Mouse (Mus musculus): ENCODE results near the gene Slc25a19. TPM values are rescaled to one million over a fixed set of nuclear protein-coding genes. Genes with fewer than 3 reads are reported as not detected.
A peak's percentile ranks its signal among the peaks of the same experiment; 100 is the strongest.

Slc25a19 gene
- polyA plus RNA-seq, 1 experiment from 2014 or later: 56.1 TPM

DNA sequence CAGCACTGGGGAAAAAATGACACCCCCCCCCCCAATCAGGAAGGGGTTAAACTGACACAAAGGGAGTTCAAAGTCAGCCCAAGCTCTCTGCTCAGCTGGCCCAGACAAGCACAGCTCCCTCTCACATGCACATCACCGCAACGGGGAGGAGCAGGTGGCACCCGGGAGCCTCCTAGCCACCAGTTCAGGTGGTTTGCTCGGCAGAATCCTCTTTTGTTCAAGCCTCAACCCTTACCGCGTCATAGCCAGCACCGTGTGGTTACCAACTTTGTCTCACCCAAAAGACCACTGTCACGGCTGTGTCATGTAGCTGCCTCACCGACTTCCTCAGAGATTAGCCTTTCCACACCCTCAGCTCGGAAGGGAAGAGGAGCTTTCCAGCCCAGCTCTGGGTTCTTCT, 15.2 kb upstream of the Slc25a19 start:
- Histone ChIP-seq H3K4me3 (ENCODE audit: low read length) (no peak overlapping the region), H3K4me2 (replicated peaks; ENCODE audit: low read depth, low read length) (no peak overlapping the region), H3K9me3 (ENCODE audit: low read length) (no peaks in the 10 kb centered on the region), H3K9ac (replicated peaks; ENCODE audit: low read length) (no peak overlapping the region), H3K27me3 (ENCODE audit: insufficient read depth, low read length) (no peaks in the 10 kb centered on the region), H3K4me1 (ENCODE audit: insufficient read depth, low read length) (0 out of 2 replicates have a peak, but pooled peaks cover 3% of the 10 kb centered on the region), H3K36me3 (ENCODE audit: insufficient read depth, low read length) (peaks cover 12% of the 10 kb centered on the region; the same call in 1 of the 2 replicates), H3K27ac (ENCODE audit: low read length) (no peak overlapping the region)
- WGBS: 86% methylated on average over 10 of the region's 10 CpGs
- ATAC-seq (ENCODE audit: low FRiP score, low TSS enrichment): no peak

DNA sequence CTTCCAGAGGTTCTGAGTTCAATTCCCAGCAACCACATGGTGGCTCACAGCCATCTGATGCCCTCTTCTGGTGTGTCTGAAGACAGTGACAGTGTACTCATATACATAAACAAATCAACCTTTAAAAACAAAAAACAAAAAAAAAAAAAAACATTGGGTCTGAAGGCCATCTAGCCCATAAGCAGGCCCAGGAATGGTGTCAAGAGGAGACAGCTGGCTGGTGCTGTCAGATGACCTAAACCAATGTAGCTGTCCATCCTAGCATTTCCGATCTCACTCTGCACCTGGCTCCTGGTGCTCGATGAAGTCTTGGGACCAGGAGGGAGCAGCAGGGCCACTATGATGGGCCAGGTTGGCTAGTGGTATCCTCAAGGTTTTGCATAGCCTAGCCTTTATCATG, 14.6 kb upstream of the Slc25a19 start:
- no peaks in the 10 kb centered on the region for H3K9me3 ChIP-seq (ENCODE audit: low read length)
- H3K4me3 ChIP-seq (ENCODE audit: low read length): no peak overlapping the region
- no peak overlapping the region for H3K4me2 ChIP-seq (replicated peaks; ENCODE audit: low read depth, low read length)
- no peak for ATAC-seq (ENCODE audit: low FRiP score, low TSS enrichment)
- no peak overlapping the region for H3K9ac ChIP-seq (replicated peaks; ENCODE audit: low read length)
- H3K36me3 ChIP-seq (ENCODE audit: insufficient read depth, low read length): peaks cover 12% of the 10 kb centered on the region; the same call in 1 of the 2 replicates
- 0 out of 2 replicates have a peak, but pooled peaks cover 3% of the 10 kb centered on the region for H3K4me1 ChIP-seq (ENCODE audit: insufficient read depth, low read length)
- WGBS: 95% methylated on average over 2 of the region's 2 CpGs
- no peaks in the 10 kb centered on the region for H3K27me3 ChIP-seq (ENCODE audit: insufficient read depth, low read length)
- no peak overlapping the region for H3K27ac ChIP-seq (ENCODE audit: low read length)

DNA sequence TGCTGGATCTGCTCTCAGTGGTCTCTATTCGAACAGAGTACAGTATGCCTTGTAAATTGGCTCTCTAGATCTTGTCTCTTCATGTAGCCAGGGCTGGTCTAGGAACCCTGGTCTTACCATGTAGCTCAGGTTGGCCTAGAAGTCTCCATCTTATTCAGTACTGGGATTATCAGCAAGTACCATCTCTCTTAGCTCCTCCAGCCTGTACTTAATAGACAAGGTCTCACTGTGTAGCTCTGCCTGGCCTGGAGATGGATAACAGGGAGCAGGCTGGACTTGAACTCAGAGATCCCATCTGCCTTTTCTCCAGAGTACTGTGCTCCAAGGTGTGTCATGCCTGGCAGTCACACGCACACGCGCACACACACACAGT, 13.6 kb upstream of the Slc25a19 start:
- no peak overlapping the region for H3K9ac ChIP-seq (replicated peaks; ENCODE audit: low read length)
- no peak overlapping the region for H3K4me2 ChIP-seq (replicated peaks; ENCODE audit: low read depth, low read length)
- H3K4me1 ChIP-seq (ENCODE audit: insufficient read depth, low read length): 0 out of 2 replicates have a peak, but pooled peaks cover 3% of the 10 kb centered on the region
- 85% methylated on average over 4 of the region's 4 CpGs for WGBS
- no peaks in the 10 kb centered on the region for H3K27me3 ChIP-seq (ENCODE audit: insufficient read depth, low read length)
- H3K9me3 ChIP-seq (ENCODE audit: low read length): no peaks in the 10 kb centered on the region
- no peak for ATAC-seq (ENCODE audit: low FRiP score, low TSS enrichment)
- H3K27ac ChIP-seq (ENCODE audit: low read length): no peak overlapping the region
- no peak overlapping the region for H3K4me3 ChIP-seq (ENCODE audit: low read length)
- peaks cover 9% of the 10 kb centered on the region; the same call in 1 of the 2 replicates for H3K36me3 ChIP-seq (ENCODE audit: insufficient read depth, low read length)

DNA sequence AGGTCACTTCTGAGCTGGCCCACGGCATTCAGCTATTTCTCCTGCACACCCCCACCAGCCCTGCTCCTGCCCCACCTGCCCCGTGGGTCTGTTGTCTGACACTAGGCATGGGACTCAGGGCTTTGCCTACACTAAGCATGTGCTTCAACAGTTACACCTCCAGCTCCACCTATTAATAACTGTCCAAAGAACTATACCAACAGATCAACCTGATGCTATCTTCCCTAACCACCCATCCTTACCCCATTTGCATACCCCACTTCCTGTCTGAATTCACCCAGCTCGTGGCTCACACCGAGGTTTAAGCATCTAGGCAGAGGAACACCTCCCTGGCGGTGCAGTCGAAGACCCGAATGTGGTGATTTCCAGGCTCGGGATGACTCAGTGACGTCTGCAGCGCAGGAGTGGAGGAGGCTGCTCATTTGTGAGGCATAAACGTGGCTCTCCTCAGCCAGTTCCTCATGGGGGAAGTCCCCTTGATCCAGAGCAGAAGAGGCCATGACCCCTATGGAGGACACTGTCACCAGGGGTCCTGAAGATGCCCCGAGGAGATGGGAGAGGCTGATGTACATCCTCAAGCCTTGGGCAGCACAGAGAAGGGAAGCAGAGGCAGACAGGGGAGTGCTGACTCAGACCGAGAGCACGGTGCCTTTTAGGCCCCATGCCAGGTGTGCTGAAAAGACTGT, 13.0 kb upstream of the Slc25a19 start:
- 47% methylated on average over 14 of the region's 14 CpGs for WGBS

DNA sequence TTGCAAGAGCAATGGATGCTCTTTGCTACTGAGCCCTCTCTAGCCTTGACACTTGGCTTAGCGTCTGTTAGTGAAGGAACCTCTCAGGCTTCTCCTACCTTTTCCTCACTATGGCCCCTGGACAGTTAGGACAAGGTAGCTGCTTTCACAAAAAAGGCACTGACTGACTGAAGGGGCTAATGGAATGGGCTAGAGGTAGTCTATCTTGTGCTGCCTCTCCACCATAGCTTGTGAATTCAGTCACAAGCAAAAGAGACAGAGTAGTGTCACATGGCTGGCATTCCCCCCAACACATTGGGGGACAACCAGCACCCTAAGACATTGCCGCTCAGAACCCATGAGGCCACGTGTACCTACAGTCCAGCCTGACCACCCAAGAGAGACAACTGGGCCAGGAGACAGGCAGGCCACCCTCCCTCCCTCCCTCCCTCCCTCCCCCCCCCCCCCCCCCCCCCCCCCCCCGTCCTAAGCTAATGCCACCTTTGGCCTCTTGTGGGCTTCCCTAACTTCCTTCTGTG, 12.3 kb upstream of the Slc25a19 start:
- Histone ChIP-seq H3K27me3 (ENCODE audit: insufficient read depth, low read length) (no peaks in the 10 kb centered on the region), H3K36me3 (ENCODE audit: insufficient read depth, low read length) (0 out of 2 replicates have a peak, but pooled peaks cover 7% of the 10 kb centered on the region), H3K4me1 (ENCODE audit: insufficient read depth, low read length) (0 out of 2 replicates have a peak, but pooled peaks cover 3% of the 10 kb centered on the region), H3K4me3 (ENCODE audit: low read length) (no peak overlapping the region), H3K4me2 (replicated peaks; ENCODE audit: low read depth, low read length) (no peak overlapping the region), H3K27ac (ENCODE audit: low read length) (no peak overlapping the region), H3K9ac (replicated peaks; ENCODE audit: low read length) (no peak overlapping the region), H3K9me3 (ENCODE audit: low read length) (no peaks in the 10 kb centered on the region)
- 86% methylated on average over 3 of the region's 4 CpGs for WGBS
- no peak for ATAC-seq (ENCODE audit: low FRiP score, low TSS enrichment)

More for the DNA sequence above, 13.0 kb upstream of the Slc25a19 start:
- H3K27me3 ChIP-seq (ENCODE audit: insufficient read depth, low read length): no peaks in the 10 kb centered on the region
- no peak; the same call in 1 of the 2 replicates for ATAC-seq (ENCODE audit: low FRiP score, low TSS enrichment)
- H3K9me3 ChIP-seq (ENCODE audit: low read length): no peaks in the 10 kb centered on the region
- H3K36me3 ChIP-seq (ENCODE audit: insufficient read depth, low read length): 0 out of 2 replicates have a peak, but pooled peaks cover 7% of the 10 kb centered on the region
- H3K4me3 ChIP-seq (ENCODE audit: low read length): no peak overlapping the region
- H3K27ac ChIP-seq (ENCODE audit: low read length): no peak overlapping the region
- H3K4me2 ChIP-seq (replicated peaks; ENCODE audit: low read depth, low read length): no peak overlapping the region
- no peak overlapping the region for H3K9ac ChIP-seq (replicated peaks; ENCODE audit: low read length)
- H3K4me1 ChIP-seq (ENCODE audit: insufficient read depth, low read length): 0 out of 2 replicates have a peak, but pooled peaks cover 3% of the 10 kb centered on the region

DNA sequence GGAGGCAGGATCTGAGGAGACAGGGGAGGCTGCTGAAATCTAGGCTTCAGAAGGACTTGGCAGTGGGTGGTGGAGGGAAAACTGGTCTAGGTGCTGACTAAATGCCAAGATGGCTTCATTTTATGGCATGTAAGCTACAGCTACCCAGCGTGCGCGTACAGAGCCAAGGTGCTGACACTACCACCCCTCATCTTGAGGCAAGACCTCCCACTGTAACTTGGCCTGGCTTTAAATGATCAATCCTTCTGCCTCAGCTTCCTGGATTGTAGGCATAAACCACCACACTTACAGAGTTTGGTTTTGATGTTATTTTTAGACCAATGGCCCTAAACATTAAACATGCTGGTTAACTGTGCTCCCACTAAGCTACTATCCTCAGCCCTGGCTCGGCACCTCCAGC, 11.4 kb upstream of the Slc25a19 start:
- peak; percentile 2; the same call in 1 of the 2 replicates for ATAC-seq (ENCODE audit: low FRiP score, low TSS enrichment)
- Histone ChIP-seq H3K4me2 (replicated peaks; ENCODE audit: low read depth, low read length) (no peak overlapping the region), H3K4me1 (ENCODE audit: insufficient read depth, low read length) (0 out of 2 replicates have a peak, but pooled peaks cover 3% of the 10 kb centered on the region), H3K9ac (replicated peaks; ENCODE audit: low read length) (no peak overlapping the region), H3K9me3 (ENCODE audit: low read length) (no peaks in the 10 kb centered on the region), H3K27me3 (ENCODE audit: insufficient read depth, low read length) (no peaks in the 10 kb centered on the region), H3K4me3 (ENCODE audit: low read length) (no peak overlapping the region), H3K36me3 (ENCODE audit: insufficient read depth, low read length) (0 out of 2 replicates have a peak, but pooled peaks cover 4% of the 10 kb centered on the region), H3K27ac (ENCODE audit: low read length) (no peak overlapping the region)
- 66% methylated on average over 4 of the region's 4 CpGs for WGBS

DNA sequence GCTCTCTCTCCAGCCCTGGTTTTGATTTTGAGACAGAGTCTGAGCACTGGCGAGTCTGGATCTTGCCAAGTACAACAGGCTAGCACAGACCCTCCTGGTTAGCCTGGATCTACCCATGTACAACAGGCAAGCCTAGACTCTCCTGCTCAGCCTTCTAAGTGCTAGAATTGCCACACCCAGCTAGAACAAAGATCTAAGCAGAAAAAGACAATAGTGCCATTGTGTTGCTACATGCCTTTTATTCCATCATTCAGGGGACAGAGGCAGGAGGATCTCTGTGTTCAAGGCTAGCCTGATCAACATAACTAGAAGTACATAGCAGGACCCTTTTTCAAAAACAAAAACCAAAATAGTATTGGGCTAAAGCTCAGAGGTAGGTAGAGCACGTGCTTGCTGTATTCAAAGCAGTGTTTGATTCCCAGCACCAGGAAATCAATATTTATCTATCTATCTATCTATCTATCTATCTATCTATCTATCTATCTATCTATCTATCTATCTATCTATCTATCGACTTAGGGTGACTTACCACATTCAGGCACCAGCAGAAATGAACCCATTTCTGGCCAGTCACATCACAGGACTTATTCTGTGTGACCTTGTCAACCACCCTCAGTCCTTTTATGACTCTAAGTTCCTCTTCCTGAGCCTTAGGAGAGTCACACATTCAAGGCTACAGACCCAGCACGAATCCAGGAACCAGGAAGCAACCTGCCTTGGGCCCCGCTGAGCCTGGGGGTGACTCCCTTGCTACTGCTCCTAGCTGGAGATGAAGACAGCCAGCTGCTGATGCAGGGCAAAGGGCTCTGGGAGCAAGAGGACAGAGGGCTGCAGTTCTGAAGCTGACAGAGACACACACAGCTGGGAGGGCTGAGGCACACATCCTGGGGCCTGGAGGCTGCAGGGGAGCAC, 10.7 kb upstream of the Slc25a19 start:
- ATAC-seq (ENCODE audit: low FRiP score, low TSS enrichment): peak; percentile 37; the same call in 1 of the 2 replicates
- H3K36me3 ChIP-seq (ENCODE audit: insufficient read depth, low read length): no peaks in the 10 kb centered on the region
- H3K4me1 ChIP-seq (ENCODE audit: insufficient read depth, low read length): 0 out of 2 replicates have a peak, but pooled peaks cover 3% of the 10 kb centered on the region
- no peak overlapping the region for H3K9ac ChIP-seq (replicated peaks; ENCODE audit: low read length)
- no peak overlapping the region for H3K4me2 ChIP-seq (replicated peaks; ENCODE audit: low read depth, low read length)
- no peak overlapping the region for H3K27ac ChIP-seq (ENCODE audit: low read length)
- no peak overlapping the region for H3K4me3 ChIP-seq (ENCODE audit: low read length)
- 59% methylated on average over 5 of the region's 5 CpGs for WGBS
- no peaks in the 10 kb centered on the region for H3K27me3 ChIP-seq (ENCODE audit: insufficient read depth, low read length)
- no peaks in the 10 kb centered on the region for H3K9me3 ChIP-seq (ENCODE audit: low read length)

DNA sequence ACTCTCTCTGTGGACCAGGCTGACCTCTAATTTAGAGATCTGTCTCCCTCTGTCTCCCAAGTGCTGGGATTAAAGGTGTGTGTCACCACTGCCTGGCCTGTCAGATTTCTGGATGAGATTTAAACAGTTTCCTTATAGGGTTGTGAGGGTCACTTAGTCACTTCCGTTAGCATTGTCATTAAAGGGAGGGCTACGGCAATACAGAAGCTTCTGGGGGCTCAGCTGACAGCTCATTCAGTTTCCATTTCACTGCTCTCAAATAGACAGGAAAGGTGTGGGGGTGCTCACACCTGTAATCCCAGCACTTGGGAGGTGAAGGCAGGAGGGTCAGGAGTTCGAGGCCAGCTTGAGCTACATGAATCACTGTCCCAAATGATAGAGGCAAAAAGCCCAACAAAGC, 8.9 kb upstream of the Slc25a19 start:
- WGBS: 51% methylated on average over 3 of the region's 3 CpGs
- Histone ChIP-seq H3K36me3 (ENCODE audit: insufficient read depth, low read length) (no peaks in the 10 kb centered on the region), H3K4me1 (ENCODE audit: insufficient read depth, low read length) (0 out of 2 replicates have a peak, but pooled peaks cover 3% of the 10 kb centered on the region), H3K9ac (replicated peaks; ENCODE audit: low read length) (no peak overlapping the region), H3K9me3 (ENCODE audit: low read length) (no peaks in the 10 kb centered on the region), H3K4me2 (replicated peaks; ENCODE audit: low read depth, low read length) (no peak overlapping the region), H3K27me3 (ENCODE audit: insufficient read depth, low read length) (no peaks in the 10 kb centered on the region), H3K27ac (ENCODE audit: low read length) (no peak overlapping the region), H3K4me3 (ENCODE audit: low read length) (no peak overlapping the region)
- ATAC-seq (ENCODE audit: low FRiP score, low TSS enrichment): no peak

DNA sequence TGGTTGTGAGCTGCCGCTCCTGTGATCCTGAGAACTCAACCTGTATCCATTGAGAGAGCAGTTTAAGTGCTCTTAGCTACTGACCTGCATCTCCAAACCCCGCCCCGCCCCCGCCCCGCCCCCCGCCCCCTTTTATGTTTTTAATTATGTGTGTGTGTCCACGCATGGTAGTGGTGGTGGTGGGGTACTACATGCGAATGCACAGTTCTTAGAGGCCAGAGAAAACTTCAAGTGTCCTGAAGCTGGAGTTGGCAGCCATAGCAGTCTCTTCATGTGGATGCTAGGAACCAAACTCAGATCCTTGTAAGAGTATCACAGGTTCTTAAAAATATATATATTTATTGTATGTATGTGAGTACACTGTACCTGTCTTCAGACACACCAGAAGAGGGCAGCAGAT, 7.4 kb upstream of the Slc25a19 start:
- Histone ChIP-seq H3K27ac (ENCODE audit: low read length) (no peak overlapping the region), H3K9me3 (ENCODE audit: low read length) (no peaks in the 10 kb centered on the region), H3K4me3 (ENCODE audit: low read length) (no peak overlapping the region), H3K4me2 (replicated peaks; ENCODE audit: low read depth, low read length) (no peak overlapping the region), H3K36me3 (ENCODE audit: insufficient read depth, low read length) (no peaks in the 10 kb centered on the region), H3K27me3 (ENCODE audit: insufficient read depth, low read length) (no peaks in the 10 kb centered on the region), H3K9ac (replicated peaks; ENCODE audit: low read length) (no peak overlapping the region), H3K4me1 (ENCODE audit: insufficient read depth, low read length) (0 out of 2 replicates have a peak, but pooled peaks cover 3% of the 10 kb centered on the region)
- ATAC-seq (ENCODE audit: low FRiP score, low TSS enrichment): no peak
- 66% methylated on average over 8 of the region's 8 CpGs for WGBS

Measured in kidney, embryonic 16.5 days (tissue).